Mouse (Mus musculus) 416B (cell line): ENCODE results near the gene Rap1gap.

Experiments used
- DNase-seq: peaks from one replicate; pipeline ENCODE4 v3.0.0; 2011; ENCODE audit warnings: low read depth

The Rap1gap gene

GRCm38 (mm10) chr4:137661547-137661946, 3.0 kb upstream of the Rap1gap start:
- DNase-seq = no peak

GRCm38 (mm10) chr4:137663491-137663890, 1.0 kb upstream of the Rap1gap start:
- DNase-seq = no peak

GRCm38 (mm10) chr4:137664980-137665675, 602 bp downstream of the Rap1gap start:
- DNase-seq = no peak

GRCm38 (mm10) chr4:137665791-137666190, 1.3 kb downstream of the Rap1gap start:
- no peak for DNase-seq

- DNase-seq = no peak
These were observed 1.9 kb downstream of the Rap1gap start for GRCm38 (mm10) chr4:137666283-137666957.

GRCm38 (mm10) chr4:137666958-137667345, 2.4 kb downstream of the Rap1gap start:
- no peak for DNase-seq

- no peak for DNase-seq
These were observed 3.2 kb downstream of the Rap1gap start for GRCm38 (mm10) chr4:137667747-137668146.

- DNase-seq = no peak
These were observed 7.4 kb downstream of the Rap1gap start for GRCm38 (mm10) chr4:137671711-137672500.

- DNase-seq = no peak
These were observed 11.0 kb downstream of the Rap1gap start for GRCm38 (mm10) chr4:137675566-137675965.

- peak; percentile 55 for DNase-seq
These were observed 11.5 kb downstream of the Rap1gap start for GRCm38 (mm10) chr4:137676057-137676456.

GRCm38 (mm10) chr4:137676700-137677484, 12.4 kb downstream of the Rap1gap start:
- DNase-seq = no peak

GRCm38 (mm10) chr4:137677906-137678305, 13.4 kb downstream of the Rap1gap start:
- no peak for DNase-seq

GRCm38 (mm10) chr4:137678568-137678967, 14.0 kb downstream of the Rap1gap start:
- DNase-seq = no peak

GRCm38 (mm10) chr4:137679979-137680550, 15.5 kb downstream of the Rap1gap start:
- DNase-seq = no peak

GRCm38 (mm10) chr4:137680721-137681120, 16.2 kb downstream of the Rap1gap start:
- no peak for DNase-seq

GRCm38 (mm10) chr4:137681408-137682104, 17.0 kb downstream of the Rap1gap start:
- DNase-seq = no peak

GRCm38 (mm10) chr4:137682961-137683453, 18.5 kb downstream of the Rap1gap start:
- peak; percentile 36 for DNase-seq

GRCm38 (mm10) chr4:137684830-137685343, 20.4 kb downstream of the Rap1gap start:
- DNase-seq = peak; percentile 11

- no peak for DNase-seq
These were observed 21.8 kb downstream of the Rap1gap start for GRCm38 (mm10) chr4:137686303-137686702.

GRCm38 (mm10) chr4:137687234-137687825, 22.8 kb downstream of the Rap1gap start:
- no peak for DNase-seq
